Mouse (Mus musculus) megakaryocyte, embryonic 14.5 days (primary cell): ENCODE data around the gene Traf3ip2.

Experiments used
- FLI1 ChIP-seq: IDR thresholded peaks from 2 replicates; pipeline ENCODE4 v1.6.1; 2012; ENCODE audit warnings: low read length, inconsistent platforms, mixed read lengths
- GATA1 ChIP-seq: IDR thresholded peaks from 3 replicates; pipeline ENCODE4 v1.6.1; 2012; ENCODE audit warnings: mixed read lengths, low read length, inconsistent platforms, borderline replicate concordance

GRCm38 (mm10) chr10:39623806-39624205 lies 11.1 kb downstream of the Traf3ip2 start:
- TF ChIP-seq GATA1 (no peak), FLI1 (no peak)
